Mouse (Mus musculus) megakaryocyte progenitor cell, adult 5-6 weeks (primary cell): Measurements from ENCODE around the gene Dclk3. TPM values are rescaled to one million over a fixed set of nuclear protein-coding genes. Genes with fewer than 3 reads are reported as not detected.

Experiments used
- total RNA-seq, 2 experiments: library from RNA; stranded (forward) in 1 of 2; stranded (reverse) in 1 of 2; fragments of 157-497, 149-512 nt in 1 of 2; fragments of 200-1000 nt in 1 of 2; gene quantifications; 2 replicates each; pipeline versions ENCODE4 v1.2.3 to v1.2.4; 2015 to 2017

The Dclk3 gene
- total RNA-seq, 2 experiments from 2014 or later = not detected

Other genes starting within 250 kb of the Dclk3 start
- gene Mlh1, start 167.3 kb upstream of the Dclk3 start, total RNA-seq (2015) = 51.8 and 51.9 TPM in 2 replicates
- 46.6 and 58.4 TPM in 2 replicates for gene Mlh1, start 167.3 kb upstream of the Dclk3 start, total RNA-seq (2017)
- gene Epm2aip1, start 167.2 kb upstream of the Dclk3 start, total RNA-seq (2015) = 19.1 and 23.8 TPM in 2 replicates
- 12.4 and 17.8 TPM in 2 replicates for gene Epm2aip1, start 167.2 kb upstream of the Dclk3 start, total RNA-seq (2017)
- gene Trank1, start 127.3 kb upstream of the Dclk3 start, total RNA-seq (2015) = not detected in 2 replicates
- not detected in 2 replicates for gene Trank1, start 127.3 kb upstream of the Dclk3 start, total RNA-seq (2017)